Mouse (Mus musculus) liver, embryonic 14.5 days (tissue): Measurements from ENCODE around the gene Abcg5.

Experiments
- CTCF ChIP-seq: IDR thresholded peaks from 2 replicates; pipeline ENCODE4 v1.5.1; 2016; ENCODE audit warnings: antibody characterized with exemption, low read depth, control low read depth
- EP300 ChIP-seq: IDR thresholded peaks from 2 replicates; pipeline ENCODE4 v1.6.1; 2016; ENCODE audit warnings: antibody characterized with exemption, low read depth

DNA sequence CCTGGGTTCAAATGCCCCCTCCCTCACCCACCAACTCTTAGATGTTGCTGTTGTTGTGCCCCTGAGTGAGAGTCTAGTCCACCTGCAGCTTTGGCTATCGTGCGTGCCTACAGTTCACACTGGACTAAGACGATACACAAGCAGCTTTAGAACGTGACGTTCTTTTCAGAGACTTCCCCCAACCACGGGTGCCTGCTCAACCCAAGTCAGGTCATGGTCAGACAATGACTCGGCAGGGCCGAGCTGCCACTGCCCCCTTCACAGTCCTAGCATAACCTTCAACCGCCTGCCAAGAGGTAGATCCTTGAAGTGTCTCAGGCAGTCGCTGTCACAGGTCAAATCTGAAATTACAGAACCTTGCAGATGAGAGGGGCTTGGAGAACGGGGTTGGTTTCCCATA is 6.0 kb upstream of the Abcg5 start:
- TF ChIP-seq EP300 = no peak
- no peak for TF ChIP-seq CTCF
